ENCODE assay signal across 12 mouse cellular contexts in the genomic region with DNA sequence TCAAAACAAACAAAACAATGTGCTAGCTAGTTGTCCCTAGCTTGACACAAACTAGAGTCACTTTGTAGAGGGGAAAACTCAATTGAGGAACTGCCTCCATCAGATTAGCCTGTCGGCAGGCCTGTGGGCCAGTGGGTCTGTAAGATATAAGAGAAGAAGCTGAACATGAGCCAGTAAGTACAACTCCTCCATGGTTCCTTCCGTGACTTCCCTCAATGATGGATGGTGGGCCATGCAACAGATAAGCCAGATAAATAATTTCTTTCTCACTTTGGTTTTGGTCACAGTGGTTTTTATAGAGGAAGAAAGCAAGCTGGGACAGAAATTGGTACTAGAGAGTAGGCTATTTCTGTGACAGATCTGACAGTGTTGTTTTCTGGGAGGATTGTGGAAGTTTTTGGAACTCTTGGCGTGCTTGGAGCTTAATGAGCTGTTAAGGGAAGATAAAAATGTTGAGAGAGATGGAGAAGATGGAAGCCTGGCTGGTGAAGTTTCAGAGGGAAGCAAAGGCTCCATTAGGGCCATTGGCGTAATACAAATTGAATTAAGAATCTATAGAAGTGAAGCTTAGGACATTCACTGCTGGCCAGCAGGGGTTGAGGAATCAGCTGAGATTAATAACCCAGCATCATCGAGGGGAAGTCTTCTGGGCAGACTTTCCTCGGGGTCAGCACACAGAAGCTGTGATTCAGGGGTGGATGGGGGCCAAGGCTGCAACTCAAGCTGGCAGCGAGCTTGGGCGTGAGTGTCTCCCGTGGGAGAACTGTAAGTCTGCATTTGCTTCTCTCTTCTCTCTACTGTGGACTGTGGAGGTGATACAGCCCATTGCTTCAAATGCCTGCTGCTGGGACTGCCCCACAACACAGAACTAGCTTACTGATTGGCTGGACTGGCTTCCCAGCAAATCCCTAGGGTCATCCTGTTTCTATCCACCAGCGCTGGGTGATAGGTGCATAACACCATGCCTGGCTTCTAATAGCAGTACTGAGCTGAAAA.
DNase-seq lines count a peak whose midpoint lies in the region; ATAC-seq lines count a peak whose summit lies in the region.
"Had no signal": no experiment of that assay in that cellular context is flagged by ENCODE, and none has a peak within 500 bp of the region (broad histone marks: within the 10 kb centered on the region; RNA-seq: fewer than 3 reads in every experiment).

No protein-coding gene starts in this region.

- peak; percentile 91 to 92 for ATAC-seq in hematopoietic stem cell, adult 5-6 weeks (replicated peaks in 1 of 2; ENCODE audit: insufficient read depth in 1 of 2, low FRiP score in 2 of 2, low TSS enrichment in 1 of 2, low read depth in 1 of 2, poor library complexity in 2 of 2, severe bottlenecking in 2 of 2)
- ATAC-seq: CD4-positive, CD25-positive, alpha-beta regulatory T cell, adult 4 months; hindbrain, embryonic 16.5 days had no signal

- DNase-seq in heart, postnatal 10 days: peak; percentile 15 to 28
- DNase-seq in heart, postnatal 36 days: no peak
- peak; percentile 10 for DNase-seq in right cerebral cortex, adult 18-20 months
- DNase-seq in right cerebral cortex, postnatal 25 days: no peak
- DNase-seq in retina, embryonic 14.5 days (ENCODE audit: low spot score): no peak
- no peak for DNase-seq in retina, postnatal 1 day
- DNase-seq: cerebellum, postnatal 36 days; kidney, adult 8-10 months; right cerebral cortex, postnatal 14 days had no signal

- intact Hi-C loops in heart, postnatal 10 days (cut with DNase I): no loop called here
- intact Hi-C loops in heart, postnatal 36 days (cut with DNase I): no loop called here

Comparison
In these comparisons a context has a peak if more than half of its experiments do, and no peak if none do; other contexts are left out.
1. DNase-seq: peak in heart, postnatal 10 days (2 of 2) and right cerebral cortex, adult 18-20 months (single experiment); none in heart, postnatal 36 days (0 of 2), right cerebral cortex, postnatal 25 days (single experiment), retina, embryonic 14.5 days (single experiment) and retina, postnatal 1 day (single experiment).